Mouse (Mus musculus): ENCODE data around the gene Cacna1c.

DNA sequence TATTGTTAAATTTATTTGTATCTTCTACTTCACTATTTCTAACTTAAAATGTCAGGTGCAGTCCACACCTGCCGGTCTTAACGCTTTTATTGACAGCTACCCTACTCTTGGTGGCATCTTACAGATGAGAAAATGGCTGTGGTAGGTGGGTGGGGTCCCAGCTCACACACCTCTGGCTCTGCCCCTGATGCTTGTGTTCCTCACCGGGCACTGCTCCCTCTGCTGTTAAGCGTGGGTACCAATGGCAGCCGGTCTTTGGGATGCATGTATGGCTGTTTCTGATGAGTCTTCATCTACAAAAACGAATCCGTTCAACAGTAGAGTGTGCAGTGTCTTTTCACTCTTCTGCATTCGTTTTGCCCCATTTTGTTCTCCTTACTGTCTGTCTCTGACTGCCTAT, 9.6 kb downstream of the Cacna1c start:
- TF ChIP-seq ZNF384 (IDR thresholded peaks at IDR 0.05; ENCODE audit: low read depth, low read length) (no peak), CHD2 (IDR thresholded peaks at IDR 0.05; ENCODE audit: low read depth, low read length) (no peak), MAFK (IDR thresholded peaks at IDR 0.05; ENCODE audit: insufficient read depth, low read depth, low read length) (no peak), ZC3H11A (IDR thresholded peaks at IDR 0.05; ENCODE audit: borderline replicate concordance, low read depth, low read length) (no peak)
